Mouse (Mus musculus): ENCODE measurements around the gene Mtmr12.

- TF ChIP-seq CTCF (conservative IDR thresholded peaks at IDR 0.05; ENCODE audit: low read length) (no peak), NANOG (IDR thresholded peaks at IDR 0.05; ENCODE audit: borderline replicate concordance, low read length) (no peak)
Measured at GRCm38 (mm10) chr15:12216798-12217197, 12.0 kb downstream of the Mtmr12 start.

Data from E14TG2a.4 (cell line).